Mouse (Mus musculus) heart, postnatal 0 days (tissue): Measurements from ENCODE around the gene Tmbim1.

ENCODE experiments used
- CTCF ChIP-seq: IDR thresholded peaks from 2 replicates; pipeline ENCODE4 v1.5.1; 2016; ENCODE audit warnings: antibody characterized with exemption, control low read depth, low read depth
- EP300 ChIP-seq: IDR thresholded peaks from 2 replicates; pipeline ENCODE4 v1.6.1; 2016; ENCODE audit warnings: antibody characterized with exemption, low read depth

DNA sequence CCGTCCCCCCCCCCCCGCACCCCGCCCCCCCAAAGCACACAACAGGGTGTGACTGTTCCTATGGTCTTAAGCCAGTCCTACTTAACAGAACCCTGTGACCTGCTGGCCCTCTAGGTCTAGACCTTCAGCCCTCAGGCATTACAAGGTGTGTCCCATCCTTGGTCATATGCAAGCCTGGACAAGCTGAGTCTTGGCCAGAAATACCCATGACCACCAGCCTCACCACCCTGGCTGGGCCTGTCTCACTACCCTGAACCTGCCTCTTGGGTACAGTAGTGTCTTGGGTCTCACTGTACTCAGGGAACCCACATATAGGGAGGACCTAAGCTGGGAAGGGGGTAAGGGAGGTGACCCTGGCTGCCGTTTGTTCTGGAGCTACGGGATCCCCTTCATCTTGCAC is 32.6 kb upstream of the Tmbim1 start:
- TF ChIP-seq CTCF (no peak), EP300 (no peak)
